Mouse (Mus musculus): Measurements from ENCODE around the gene Ulbp1. TPM values are rescaled to one million over a fixed set of nuclear protein-coding genes. Genes with fewer than 3 reads are reported as not detected.
A peak's percentile ranks its signal among the peaks of the same experiment; 100 is the strongest.
"Not testable (repeated sequence)": the region's sequence is repeated elsewhere in the genome, so short reads cannot be mapped to it uniquely, and the experiment has no call there.

Gene Ulbp1
- 0.59 and 1.0 TPM in 2 replicates for polyA plus RNA-seq (2016; fragmentation: Nextera tagmentation; extraction: Ambion mirVana)

DNA sequence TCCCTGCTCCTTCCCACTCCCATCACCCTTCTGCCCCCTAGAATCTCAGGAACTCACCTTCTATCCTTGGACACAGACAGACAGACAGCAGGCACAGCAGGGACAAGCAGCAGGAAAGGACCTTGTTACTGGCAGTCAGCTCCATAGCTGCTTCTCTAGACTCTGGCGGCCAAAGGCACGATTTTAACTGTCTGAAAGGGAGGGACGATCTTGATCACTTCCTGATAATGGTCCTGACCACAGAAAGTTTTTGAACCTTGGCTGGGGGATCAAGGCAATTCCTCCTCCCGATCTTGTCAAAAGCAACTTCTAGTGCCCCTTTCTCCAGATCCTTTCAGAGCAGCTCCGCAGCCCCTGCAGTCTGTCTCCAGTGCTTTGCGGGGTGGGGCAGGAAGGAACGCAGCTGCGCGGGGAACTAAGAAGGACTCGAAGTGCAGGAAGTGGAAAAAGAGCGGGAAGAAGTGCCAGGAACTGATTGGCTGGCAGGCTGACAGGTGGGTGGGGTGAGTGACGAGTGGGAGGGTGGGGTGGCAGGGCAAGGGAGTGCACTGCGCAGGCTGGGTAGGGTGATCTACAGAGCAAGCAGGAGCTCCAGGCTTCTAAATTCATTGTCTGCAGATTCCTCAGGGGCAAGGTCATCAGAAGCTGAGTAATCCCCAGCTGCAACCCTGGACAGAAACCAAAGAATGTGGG, at the start of gene Ulbp1:
Ulbp1 (minus strand) TSS at position 442 of the 693 bp plus-strand sequence.
- Histone ChIP-seq H3K27me3 (ENCODE audit: poor library complexity, severe bottlenecking) (no peaks in the 10 kb centered on the region), H3K9me3 (peaks cover 4% of the 10 kb centered on the region; the same call in 1 of the 2 replicates), H3K36me3 (replicated peaks) (no peaks in the 10 kb centered on the region), H3K4me3 (no peak within 1 kb of the TSS), H3K4me1 (peaks cover 6% of the 10 kb centered on the region), H3K27ac (no peak within 1 kb of the TSS)
- no peak for DNase-seq (ENCODE audit: extremely low spot score, low spot score)
- WGBS = 75% methylated on average over 13 of the region's 13 CpGs

DNA sequence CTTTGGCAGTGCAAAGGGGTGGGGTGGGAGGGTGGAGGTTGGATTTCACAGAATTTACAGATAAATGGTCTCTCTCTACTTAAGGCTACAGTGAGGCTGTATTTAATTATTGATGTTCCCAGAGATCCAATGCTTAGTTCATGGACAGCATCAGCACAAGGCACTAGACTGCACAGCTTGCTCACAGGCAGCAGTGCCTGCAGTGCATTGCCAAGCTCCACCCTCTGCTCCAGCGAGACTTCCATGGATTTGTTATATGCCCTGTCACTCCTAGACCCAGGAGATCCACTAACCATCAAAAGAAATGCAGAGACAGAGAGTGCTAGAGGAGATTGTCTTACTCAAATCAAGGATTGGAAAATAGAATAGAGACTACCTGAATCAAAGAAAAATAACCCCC, 24.7 kb upstream of the Ulbp1 start:
- not testable (repeated sequence) for H3K27me3 ChIP-seq (ENCODE audit: poor library complexity, severe bottlenecking); H3K36me3 ChIP-seq (replicated peaks); H3K4me1 ChIP-seq; DNase-seq (ENCODE audit: extremely low spot score, low spot score); H3K4me3 ChIP-seq; H3K27ac ChIP-seq; H3K9me3 ChIP-seq
- 42% methylated on average over 1 of the region's 1 CpGs for WGBS

DNA sequence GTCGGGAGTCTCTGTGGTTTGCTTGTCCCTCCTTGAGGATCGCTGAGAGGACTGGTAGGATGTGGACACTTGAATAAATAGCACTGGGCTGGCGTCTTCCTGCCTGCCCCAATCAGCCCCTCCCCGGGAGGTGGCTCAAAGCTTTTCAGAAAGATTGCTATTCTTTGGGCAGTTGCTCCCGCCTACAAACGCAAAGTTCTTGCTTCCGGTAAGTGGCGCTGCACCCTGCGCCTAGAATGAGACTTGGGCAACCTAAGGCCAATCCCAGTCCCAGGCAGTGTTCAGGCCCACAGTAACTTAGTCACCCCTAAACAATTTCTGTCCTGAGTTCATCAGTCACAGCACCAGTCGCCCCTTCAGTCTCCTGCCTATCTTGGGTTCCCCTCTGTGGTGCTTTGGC, 18.9 kb upstream of the Ulbp1 start:
- DNase-seq (ENCODE audit: extremely low spot score, low spot score); H3K36me3 ChIP-seq (replicated peaks); H3K4me1 ChIP-seq; H3K27ac ChIP-seq; H3K9me3 ChIP-seq: not testable (repeated sequence)
- 5% methylated on average over 10 of the region's 10 CpGs for WGBS
- peaks cover 21% of the 10 kb centered on the region for H3K27me3 ChIP-seq (ENCODE audit: poor library complexity, severe bottlenecking)
- H3K4me3 ChIP-seq = peak overlapping the region; percentile 30

DNA sequence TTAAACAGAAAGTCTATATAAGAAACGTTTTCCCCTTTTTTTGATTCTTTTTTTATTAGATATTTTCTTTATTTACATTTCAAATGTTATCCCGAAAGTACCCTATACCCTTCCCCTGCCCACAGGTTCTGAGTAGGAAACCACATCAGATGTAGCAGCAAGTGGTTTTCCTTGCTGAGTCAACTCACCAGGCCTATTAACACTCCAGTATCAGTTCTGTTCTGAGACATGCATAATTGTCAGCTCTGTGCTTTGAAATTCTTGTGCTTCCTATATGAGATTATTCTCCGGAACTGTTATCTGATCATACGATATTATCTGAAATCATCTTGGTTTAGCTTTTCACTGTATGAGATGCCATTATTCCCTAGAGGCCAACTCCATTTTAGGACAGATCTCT, 10.2 kb upstream of the Ulbp1 start:
- Histone ChIP-seq H3K4me1 (no peaks in the 10 kb centered on the region), H3K36me3 (replicated peaks) (no peaks in the 10 kb centered on the region), H3K27me3 (ENCODE audit: poor library complexity, severe bottlenecking) (no peaks in the 10 kb centered on the region), H3K27ac (no peak overlapping the region), H3K4me3 (no peak overlapping the region), H3K9me3 (peaks cover 8% of the 10 kb centered on the region; the same call in 1 of the 2 replicates)
- DNase-seq (ENCODE audit: extremely low spot score, low spot score) = no peak
- WGBS = 68% methylated on average over 4 of the region's 4 CpGs

DNA sequence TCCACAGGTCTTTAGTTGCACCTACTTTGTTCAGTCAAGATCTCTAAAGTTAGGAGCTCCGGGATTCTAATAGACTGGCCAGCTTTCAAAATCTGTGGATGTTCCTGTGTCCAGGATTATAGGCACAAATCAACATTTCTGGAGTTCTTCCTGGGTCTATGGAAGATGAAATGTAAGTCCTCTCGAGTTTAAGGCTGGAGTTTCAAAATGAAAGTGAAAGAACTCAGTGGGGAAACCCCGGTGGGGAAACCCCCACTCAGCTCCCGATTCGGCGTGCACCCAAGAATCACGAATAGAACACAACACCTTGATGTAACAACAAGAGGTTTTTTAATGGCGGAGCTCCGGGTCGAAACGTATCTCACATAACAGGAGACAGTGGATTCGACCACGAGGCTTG, 787 bp upstream of the Ulbp1 start:
- H3K4me3 ChIP-seq; H3K36me3 ChIP-seq (replicated peaks); DNase-seq (ENCODE audit: extremely low spot score, low spot score); H3K27ac ChIP-seq; H3K4me1 ChIP-seq; H3K9me3 ChIP-seq; H3K27me3 ChIP-seq (ENCODE audit: poor library complexity, severe bottlenecking): not testable (repeated sequence)
- WGBS = 89% methylated on average over 7 of the region's 13 CpGs

DNA sequence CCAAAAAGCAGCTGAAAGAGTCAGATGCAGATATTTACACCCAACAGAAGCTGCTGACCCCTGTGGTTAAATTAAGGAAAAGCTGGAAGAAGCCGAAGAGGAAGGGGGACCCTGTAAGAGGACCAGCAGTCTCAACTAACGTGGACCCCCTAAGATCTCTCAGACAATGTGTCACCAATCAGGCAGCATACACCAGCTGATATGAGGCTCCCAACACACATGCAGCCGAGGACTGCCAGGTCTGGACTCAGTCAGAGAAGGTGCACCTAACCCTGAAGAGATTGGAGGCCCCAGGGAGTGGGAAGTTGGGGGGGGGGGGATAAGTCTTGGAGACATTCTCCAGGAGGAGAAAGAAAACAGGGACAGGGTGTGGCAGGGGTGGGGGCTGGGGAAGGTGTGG, 1.8 kb downstream of the Ulbp1 start:
- Histone ChIP-seq H3K9me3 (peaks cover 4% of the 10 kb centered on the region; the same call in 1 of the 2 replicates), H3K4me3 (no peak overlapping the region), H3K36me3 (replicated peaks) (no peaks in the 10 kb centered on the region), H3K27ac (no peak overlapping the region), H3K27me3 (ENCODE audit: poor library complexity, severe bottlenecking) (no peaks in the 10 kb centered on the region), H3K4me1 (peaks cover 6% of the 10 kb centered on the region)
- WGBS = 78% methylated on average over 3 of the region's 3 CpGs
- no peak for DNase-seq (ENCODE audit: extremely low spot score, low spot score)

DNA sequence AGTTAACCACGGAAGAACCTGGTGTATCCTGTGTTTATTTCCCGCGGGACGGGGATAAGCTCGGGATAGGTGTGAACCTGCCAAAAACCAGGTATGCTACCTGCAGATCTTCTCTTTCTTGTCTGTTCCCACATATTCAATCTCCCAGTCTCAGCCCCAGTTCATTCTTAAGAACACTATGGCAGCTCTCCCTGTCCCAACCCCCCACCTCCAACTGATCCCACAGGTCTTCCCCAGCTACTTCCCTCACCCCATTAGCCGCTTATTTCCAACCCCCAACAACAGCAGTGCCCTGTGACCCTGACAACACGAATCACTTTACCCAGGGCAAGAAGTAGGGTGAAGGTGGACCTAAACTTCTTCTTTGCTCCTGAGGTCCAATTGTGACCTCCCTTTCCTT, 3.0 kb downstream of the Ulbp1 start:
- H3K4me3 ChIP-seq = peak overlapping the region; percentile 37

DNA sequence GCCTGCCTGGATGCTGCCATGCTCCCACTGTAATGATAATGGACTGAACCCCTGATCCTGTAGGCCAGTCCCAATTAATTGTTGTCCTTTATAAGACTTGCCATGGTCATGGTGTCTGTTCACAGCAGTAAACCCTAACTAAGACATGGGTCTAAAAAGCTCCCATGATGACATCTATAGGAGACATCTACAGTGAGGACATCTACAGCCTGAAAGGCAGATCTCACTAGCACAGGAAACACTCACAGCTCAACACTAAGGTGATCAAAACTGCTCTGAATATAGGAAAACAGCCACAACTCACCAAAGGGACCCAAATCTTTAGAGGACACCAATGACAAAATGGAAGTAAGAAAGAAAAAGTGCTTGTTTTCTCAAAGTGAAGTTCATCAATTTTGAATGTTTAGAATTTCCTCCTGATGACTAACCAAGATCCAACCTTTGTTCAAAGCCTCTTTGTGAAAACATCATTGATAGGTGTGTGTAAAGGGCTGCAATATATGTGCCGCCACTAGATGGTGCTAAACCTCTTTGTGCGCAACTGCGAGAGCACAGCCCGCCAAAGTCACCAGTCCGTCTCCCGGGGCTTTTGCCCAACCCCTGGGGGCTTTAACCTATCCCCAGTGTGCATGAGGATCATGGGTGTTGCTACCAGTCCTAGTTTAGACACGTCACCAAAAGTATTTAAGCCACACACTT, 3.6 kb downstream of the Ulbp1 start:
- DNase-seq (ENCODE audit: extremely low spot score, low spot score) = not testable (repeated sequence)

More for the DNA sequence above, 3.0 kb downstream of the Ulbp1 start:
- WGBS = 15% methylated on average over 7 of the region's 7 CpGs
- no peaks in the 10 kb centered on the region for H3K36me3 ChIP-seq (replicated peaks)
- peaks cover 6% of the 10 kb centered on the region for H3K4me1 ChIP-seq
- DNase-seq (ENCODE audit: extremely low spot score, low spot score) = no peak
- H3K9me3 ChIP-seq = peaks cover 4% of the 10 kb centered on the region; the same call in 1 of the 2 replicates
- no peaks in the 10 kb centered on the region for H3K27me3 ChIP-seq (ENCODE audit: poor library complexity, severe bottlenecking)
- H3K27ac ChIP-seq = peak overlapping the region; percentile 40; the same call in 1 of the 2 replicates

DNA sequence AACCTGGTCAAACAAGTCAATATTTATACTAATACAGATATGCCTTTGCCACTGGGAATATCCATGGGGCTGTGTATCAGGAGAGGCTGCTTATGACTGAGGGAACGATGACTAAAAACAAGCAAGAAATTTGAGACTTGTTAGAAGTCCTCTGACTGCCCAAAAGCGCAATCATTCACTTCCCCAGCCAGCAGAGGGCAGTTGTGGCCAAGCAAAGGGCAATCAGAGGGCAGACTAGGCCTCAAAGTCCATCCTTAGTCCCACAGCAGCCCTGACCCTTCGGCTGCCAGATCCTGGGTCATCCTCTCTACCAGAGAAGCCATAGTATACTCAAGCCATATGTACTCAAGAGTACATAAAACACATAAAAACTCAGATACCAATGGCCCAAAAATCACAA, 11.4 kb downstream of the Ulbp1 start:
- Histone ChIP-seq H3K36me3 (replicated peaks) (no peaks in the 10 kb centered on the region), H3K4me1 (no peaks in the 10 kb centered on the region), H3K27ac (no peak overlapping the region), H3K4me3 (no peak overlapping the region), H3K27me3 (ENCODE audit: poor library complexity, severe bottlenecking) (no peaks in the 10 kb centered on the region), H3K9me3 (peaks cover 11% of the 10 kb centered on the region)
- 45% methylated on average over 3 of the region's 3 CpGs for WGBS
- no peak for DNase-seq (ENCODE audit: extremely low spot score, low spot score)

More for the DNA sequence above, 3.6 kb downstream of the Ulbp1 start:
- H3K27me3 ChIP-seq (ENCODE audit: poor library complexity, severe bottlenecking); H3K27ac ChIP-seq; H3K36me3 ChIP-seq (replicated peaks); H3K9me3 ChIP-seq; H3K4me1 ChIP-seq: not testable (repeated sequence)
- H3K4me3 ChIP-seq = peak overlapping the region; percentile 37
- WGBS = 0% methylated on average over 7 of the region's 7 CpGs

DNA sequence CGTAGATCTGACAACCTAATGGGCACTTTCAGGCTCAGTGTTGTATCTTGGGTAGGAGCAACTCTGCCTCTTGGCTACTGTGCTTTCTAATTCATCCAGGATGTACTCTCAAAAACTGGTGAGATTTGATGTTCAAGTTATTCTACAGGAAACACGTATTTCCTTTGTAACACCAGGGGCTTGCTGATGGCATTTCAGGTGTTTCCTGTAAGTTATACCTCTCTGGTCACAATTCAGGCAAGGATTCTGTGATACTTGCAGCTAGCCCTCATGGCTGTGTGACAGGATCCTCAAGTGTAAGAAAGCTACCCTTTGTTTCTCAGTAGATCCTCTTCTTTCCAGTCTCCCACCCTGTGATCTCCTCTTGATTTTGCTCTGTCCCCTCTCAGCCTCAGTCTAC, 34.5 kb downstream of the Ulbp1 start:
- no peaks in the 10 kb centered on the region for H3K4me1 ChIP-seq
- WGBS = 76% methylated on average over 2 of the region's 2 CpGs
- no peak overlapping the region for H3K27ac ChIP-seq
- DNase-seq (ENCODE audit: extremely low spot score, low spot score) = no peak
- no peaks in the 10 kb centered on the region for H3K9me3 ChIP-seq
- H3K4me3 ChIP-seq = no peak overlapping the region
- H3K27me3 ChIP-seq (ENCODE audit: poor library complexity, severe bottlenecking) = no peaks in the 10 kb centered on the region
- H3K36me3 ChIP-seq (replicated peaks) = no peaks in the 10 kb centered on the region

DNA sequence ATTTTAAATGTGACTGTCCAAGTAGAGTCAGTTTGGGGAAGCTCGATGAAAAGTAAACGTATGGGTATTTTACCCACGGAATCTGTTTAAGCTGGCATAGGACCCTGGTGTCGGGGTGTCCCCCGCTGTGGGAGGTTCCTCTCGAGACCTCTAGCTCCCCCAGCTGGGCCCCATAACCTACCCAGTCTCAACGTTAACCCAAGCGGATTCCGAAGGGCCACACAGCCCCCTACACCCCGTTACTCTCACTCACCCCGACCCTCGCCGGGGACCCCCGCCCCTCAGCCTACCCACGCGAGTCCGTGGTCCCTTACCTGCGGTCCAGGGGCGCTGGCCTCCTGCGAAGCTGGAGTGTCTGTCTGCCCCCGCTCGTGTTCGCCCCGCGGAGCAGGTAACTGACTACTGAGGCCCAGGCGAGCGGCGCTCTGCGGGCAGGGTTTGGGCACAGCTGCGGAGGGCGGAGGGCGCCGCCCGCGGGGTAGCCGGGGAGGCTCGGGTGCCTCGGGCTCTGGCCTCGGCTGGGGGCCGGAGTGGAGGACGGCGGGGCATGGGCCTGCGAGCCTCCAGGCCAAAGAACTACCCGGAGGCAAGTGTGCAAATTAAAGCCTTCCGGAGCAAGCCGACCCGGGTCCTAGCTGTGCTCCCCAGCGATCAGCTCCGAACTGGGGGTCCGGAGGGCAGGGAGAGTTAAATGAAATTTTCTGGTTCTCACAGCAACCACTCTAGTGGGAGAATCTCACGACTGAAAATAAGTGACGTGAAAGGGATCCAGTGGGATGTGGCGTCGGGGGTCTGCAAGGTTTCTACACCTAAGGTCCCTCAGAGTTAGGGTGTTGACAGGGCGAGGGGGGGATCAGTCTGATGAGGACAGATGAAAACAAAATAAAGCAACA, 80.0 kb downstream of the Ulbp1 start:
- WGBS = 6% methylated on average over 55 of the region's 55 CpGs
- Histone ChIP-seq H3K27me3 (ENCODE audit: poor library complexity, severe bottlenecking) (peaks cover 53% of the 10 kb centered on the region), H3K36me3 (replicated peaks) (no peaks in the 10 kb centered on the region), H3K27ac (no peak overlapping the region), H3K4me1 (peaks cover 33% of the 10 kb centered on the region), H3K4me3 (peak overlapping the region; percentile 70), H3K9me3 (peaks cover 3% of the 10 kb centered on the region; the same call in 1 of the 2 replicates)
- DNase-seq (ENCODE audit: extremely low spot score, low spot score) = peak; percentile 26

All from forebrain, embryonic 10.5 days (tissue).